Mouse (Mus musculus) lung, postnatal 14 days (tissue): ENCODE results near the gene Ddc.
A peak's percentile ranks its signal among the peaks of the same experiment; 100 is the strongest.

Experiments
- DNase-seq: peaks from one replicate; pipeline ENCODE4 v3.0.0; 2021

Ddc gene

GRCm38 (mm10) chr11:11875230-11875629 is 22.7 kb downstream of the Ddc start:
- DNase-seq, result no peak

DNA sequence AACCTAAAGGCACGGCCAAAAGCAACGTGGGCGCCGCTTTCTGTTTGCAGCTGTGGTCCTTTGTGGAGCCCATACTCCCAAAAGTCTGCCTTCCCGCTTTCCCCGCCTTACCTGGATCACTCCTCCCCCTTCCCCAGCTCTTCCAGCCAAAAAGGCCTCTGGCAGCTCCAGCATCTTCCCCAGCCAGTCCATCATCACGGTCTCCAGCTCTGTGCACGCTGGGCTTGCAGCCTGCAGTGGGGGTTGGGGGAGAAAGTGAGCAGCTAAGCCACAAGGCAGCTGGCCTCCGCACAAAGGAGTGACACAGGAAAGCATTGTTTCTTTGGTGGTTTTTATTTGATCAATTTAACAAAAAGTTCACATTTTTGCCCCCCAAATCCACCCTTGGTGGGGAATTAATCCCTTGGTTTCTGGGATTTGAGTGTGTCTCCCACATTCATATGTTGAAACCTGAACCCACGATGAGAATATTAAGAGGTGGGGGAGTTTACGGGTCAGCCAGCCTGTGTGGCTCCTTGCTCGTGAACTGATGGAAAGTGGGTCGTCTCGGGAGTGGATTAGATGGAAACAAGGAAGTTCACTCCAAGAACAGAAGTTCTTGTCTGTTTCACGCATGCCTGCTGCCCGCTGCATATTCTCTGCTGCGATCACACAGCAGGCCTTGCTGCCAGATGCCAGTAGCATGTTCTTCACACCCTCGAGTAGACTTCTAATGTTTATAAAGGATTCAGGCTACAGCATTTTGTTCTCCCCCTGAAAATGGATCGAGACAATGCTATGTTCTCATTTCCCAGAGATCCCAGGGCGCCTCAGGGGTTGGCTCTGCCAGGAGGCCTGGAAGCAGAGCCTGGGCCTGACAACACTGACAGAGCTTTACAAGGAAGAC is 24.7 kb downstream of the Ddc start:
- DNase-seq, result peak; percentile 47

- no peak for DNase-seq
Observed at GRCm38 (mm10) chr11:11872140-11872795, 25.7 kb downstream of the Ddc start.

DNA sequence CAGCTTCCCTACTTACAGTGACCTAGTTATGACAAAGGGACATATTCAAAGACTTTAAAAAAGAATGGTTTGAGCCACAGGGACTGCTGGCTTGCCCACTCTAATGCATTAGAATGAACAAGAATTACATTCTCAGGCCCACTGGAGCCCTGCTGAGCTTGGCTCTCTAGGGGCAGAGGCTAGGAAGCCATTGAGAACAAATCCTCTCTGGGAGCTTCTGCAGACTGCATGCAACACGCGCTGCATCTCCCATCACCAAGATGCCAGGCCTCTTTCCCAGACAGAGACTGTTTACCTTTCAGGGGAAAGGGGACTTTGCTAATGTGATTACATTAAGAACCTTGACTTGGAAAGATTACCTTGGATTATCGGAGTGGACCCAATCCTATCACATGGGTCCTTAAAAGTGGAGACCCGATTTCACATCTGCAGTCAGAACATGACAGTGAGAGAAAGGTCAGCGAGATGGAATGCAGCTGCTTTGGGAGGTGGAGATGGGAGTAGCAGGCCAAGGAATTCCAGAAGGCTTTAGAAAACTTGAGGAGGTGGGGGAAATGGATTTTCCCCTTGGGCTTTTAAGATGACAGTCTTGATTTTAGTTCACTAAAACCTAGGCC is 26.6 kb downstream of the Ddc start:
- DNase-seq, result no peak

- no peak for DNase-seq
Observed at GRCm38 (mm10) chr11:11867971-11868481, 29.9 kb downstream of the Ddc start.

GRCm38 (mm10) chr11:11866696-11867095 is 31.2 kb downstream of the Ddc start:
- no peak for DNase-seq

GRCm38 (mm10) chr11:11865128-11865527 is 32.8 kb downstream of the Ddc start:
- no peak for DNase-seq

- no peak for DNase-seq
Observed at GRCm38 (mm10) chr11:11864446-11865101, 33.4 kb downstream of the Ddc start.

- DNase-seq, result no peak
Observed at GRCm38 (mm10) chr11:11862502-11862901, 35.4 kb downstream of the Ddc start.

GRCm38 (mm10) chr11:11856959-11857358 is 41.0 kb downstream of the Ddc start:
- no peak for DNase-seq

DNA sequence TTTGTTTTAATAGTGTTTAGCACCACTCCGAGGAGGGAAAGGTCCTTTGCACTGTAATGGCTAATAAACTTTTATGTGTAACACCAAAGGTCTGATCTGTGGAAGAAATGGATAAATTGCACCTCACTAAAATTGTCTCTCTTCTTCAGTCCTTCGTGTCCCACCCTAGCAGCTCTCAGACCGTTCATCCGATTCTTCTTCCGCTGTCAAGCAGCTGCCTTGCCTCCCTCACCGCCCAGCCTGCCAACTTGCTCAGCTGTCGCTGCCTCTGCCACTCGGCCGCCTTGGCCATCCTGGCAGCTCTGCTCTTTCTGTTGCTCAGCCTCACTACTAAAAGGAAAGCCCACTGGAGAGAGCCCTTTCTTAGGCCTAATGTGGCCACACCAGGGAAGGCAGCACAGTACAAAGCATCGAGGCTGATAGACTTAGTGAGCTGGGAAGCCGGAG is 42.2 kb downstream of the Ddc start:
- DNase-seq, result no peak

DNA sequence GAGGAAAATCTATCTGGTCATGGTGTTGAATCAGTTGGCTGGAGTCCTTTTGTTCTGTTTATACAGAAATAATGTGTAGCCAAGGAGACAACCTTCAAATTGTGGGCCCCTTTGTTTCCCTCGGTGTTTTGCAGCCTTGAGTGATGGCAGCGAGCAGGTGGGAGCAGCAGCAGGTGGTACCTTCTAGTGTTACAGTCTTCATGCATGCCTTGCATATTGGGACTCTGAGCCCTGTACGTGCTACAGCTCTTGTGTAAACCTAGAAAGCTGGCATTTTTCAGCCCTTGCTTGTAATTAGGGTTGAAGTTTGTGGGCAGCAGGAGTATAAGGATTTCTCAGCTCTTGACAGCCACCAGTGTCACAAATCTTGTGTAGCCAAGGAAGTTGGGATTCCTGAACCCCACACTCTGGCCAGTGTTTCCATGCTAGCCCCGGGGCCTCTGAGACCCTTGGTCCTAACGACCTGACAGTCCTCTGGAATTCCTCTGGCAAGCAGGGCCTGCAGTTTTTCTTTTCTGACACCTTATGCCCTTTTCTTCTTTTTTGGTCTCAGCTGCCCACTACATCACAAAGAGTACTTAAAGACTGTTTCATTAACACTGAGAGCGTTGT is 42.8 kb downstream of the Ddc start:
- DNase-seq, result no peak

- no peak for DNase-seq
Observed at GRCm38 (mm10) chr11:11853731-11854461, 44.0 kb downstream of the Ddc start.

- DNase-seq, result no peak
Observed at GRCm38 (mm10) chr11:11851957-11852505, 45.9 kb downstream of the Ddc start.

DNA sequence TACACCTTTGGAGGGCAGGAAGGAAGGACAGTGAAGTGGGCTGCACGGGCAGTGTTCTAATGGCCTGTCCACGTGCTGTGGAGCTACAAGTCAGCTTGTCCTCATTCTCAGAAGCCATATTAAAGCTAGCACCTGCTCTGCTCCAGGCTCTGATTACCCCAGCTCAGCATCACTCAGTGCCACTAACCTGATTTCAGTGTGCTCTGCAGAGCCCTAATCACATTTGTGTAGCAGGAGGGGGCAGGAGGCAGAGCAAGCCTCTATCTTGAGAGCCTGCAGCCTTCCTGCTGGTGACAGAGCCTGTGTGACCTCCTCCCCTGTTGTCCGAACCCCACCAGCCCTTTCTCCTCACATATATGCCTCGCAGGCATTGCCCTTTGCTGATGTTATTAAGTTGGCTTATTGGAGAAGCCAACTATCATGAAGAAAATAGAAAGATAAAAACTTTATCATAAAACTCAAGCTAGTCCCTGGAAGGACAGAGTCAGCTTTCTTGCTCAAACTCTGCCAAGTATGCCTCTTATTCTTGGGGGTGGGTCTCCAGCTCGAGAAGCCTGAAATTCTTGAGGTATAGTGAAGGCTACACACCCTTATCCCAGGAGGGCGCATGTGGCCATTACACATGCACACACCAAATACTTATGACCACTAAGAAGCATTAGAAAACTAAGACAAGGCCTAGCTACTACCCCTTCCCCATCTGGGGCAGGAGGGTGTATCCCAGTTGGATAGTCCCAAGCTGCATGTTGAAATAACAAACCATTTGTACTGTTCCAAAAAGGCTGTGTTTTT is 47.3 kb downstream of the Ddc start:
- no peak for DNase-seq

GRCm38 (mm10) chr11:11849513-11850311 is 48.2 kb downstream of the Ddc start:
- DNase-seq, result no peak

- DNase-seq, result no peak
Observed at GRCm38 (mm10) chr11:11848467-11848866, 49.5 kb downstream of the Ddc start.

- no peak for DNase-seq
Observed at GRCm38 (mm10) chr11:11845044-11845443, 52.9 kb downstream of the Ddc start.

GRCm38 (mm10) chr11:11844367-11844971 is 53.5 kb downstream of the Ddc start:
- DNase-seq, result peak; percentile 70
